Comparison of ENCODE assay signal across 8 mouse cellular contexts in the genomic region with DNA sequence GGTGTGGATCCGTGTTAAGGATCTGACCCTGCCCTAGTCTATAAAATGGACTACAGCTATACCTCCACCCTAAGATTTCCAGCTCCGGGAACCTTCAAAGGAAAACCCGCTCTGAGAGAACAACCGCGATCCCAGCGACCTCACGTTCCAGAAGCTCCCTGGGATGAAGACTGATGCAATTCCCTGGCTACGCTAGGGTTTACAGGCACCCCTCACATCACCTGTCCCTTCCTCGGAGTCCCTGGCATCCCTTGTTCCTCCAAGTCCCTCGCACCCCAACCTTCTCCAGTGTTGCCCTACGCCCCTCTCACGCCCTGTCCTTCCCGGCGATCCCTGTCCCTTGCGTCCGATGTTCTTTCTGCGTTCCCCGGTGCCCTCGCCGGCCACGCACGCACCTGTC. TPM values are rescaled to one million over a fixed set of nuclear protein-coding genes. Genes with fewer than 3 reads are reported as not detected.
DNase-seq lines count a peak whose midpoint lies in the region; ATAC-seq and TF ChIP-seq lines count a peak whose summit lies in the region.

No protein-coding gene starts in this region.

- peaks cover 16% of the 10 kb centered on the region for H3K4me1 ChIP-seq in thymus, adult 2 months (replicated peaks; ENCODE audit: control insufficient read depth, insufficient read depth, low read length)
- H3K4me1 ChIP-seq in limb, embryonic 14.5 days (ENCODE audit: control insufficient read depth, insufficient read depth, low read length) = peaks cover 12% of the 10 kb centered on the region; the same call in 1 of the 2 replicates

- H3K9me3 ChIP-seq in limb, embryonic 14.5 days (ENCODE audit: control insufficient read depth, low read length) = no peaks in the 10 kb centered on the region

- DNase-seq in embryo, embryonic 10 days (ENCODE audit: low spot score) = peak; percentile 48
- no peak for DNase-seq in embryo, embryonic 9.5 days (ENCODE audit: extremely low spot score)
- no peak for DNase-seq in thymus, adult 2 months
- no peak for DNase-seq in thymus, postnatal 36 days
- DNase-seq in limb, embryonic 14.5 days (ENCODE audit: low spot score) = no peak
- no peak for DNase-seq in left cerebral cortex, postnatal 36 days (ENCODE audit: low spot score in 2 of 2)
- DNase-seq in spleen, postnatal 36 days (ENCODE audit: low spot score in 2 of 2) = no peak
- no peak for DNase-seq in ovary, postnatal 10 days (ENCODE audit: low spot score)

- no peaks in the 10 kb centered on the region for H3K27me3 ChIP-seq in thymus, adult 2 months (ENCODE audit: control insufficient read depth, insufficient read depth, low read length)
- H3K27me3 ChIP-seq in limb, embryonic 14.5 days (ENCODE audit: control insufficient read depth, insufficient read depth, low read length) = no peaks in the 10 kb centered on the region

- under 1% methylated on average over 22 of the region's 22 CpGs for WGBS in thymus, adult 2 months
- WGBS in limb, embryonic 14.5 days = 0% methylated on average over 22 of the region's 22 CpGs

- TF ChIP-seq POLR2A in thymus, adult 2 months (IDR thresholded peaks at IDR 0.05; ENCODE audit: control insufficient read depth, extremely low read depth, insufficient read depth, low read length, poor library complexity) = no peak
- TF ChIP-seq POLR2A in limb, embryonic 14.5 days (IDR thresholded peaks at IDR 0.05; ENCODE audit: borderline replicate concordance, extremely low read depth, insufficient read depth, insufficient read length) = no peak

- intact Hi-C loops in left cerebral cortex, postnatal 36 days (cut with DNase I) = no loop called here

- H3K9ac ChIP-seq in limb, embryonic 14.5 days (ENCODE audit: low read depth, low read length, severe bottlenecking) = peak overlapping the region; percentile 88

- ATAC-seq in limb, embryonic 14.5 days (ENCODE audit: low FRiP score, low read depth) = no peak; the same call in 1 of the 2 replicates

- H3K4me2 ChIP-seq in limb, embryonic 14.5 days (replicated peaks; ENCODE audit: low read depth, low read length, severe bottlenecking) = peak overlapping the region; percentile 83

- TF ChIP-seq CTCF in thymus, adult 2 months (IDR thresholded peaks at IDR 0.05; ENCODE audit: borderline replicate concordance, control insufficient read depth, extremely low read depth, insufficient read depth, low read length, poor library complexity) = no peak

- H3K27ac ChIP-seq in thymus, adult 2 months (ENCODE audit: control insufficient read depth, insufficient read depth, low read length) = no peak overlapping the region
- peak overlapping the region; percentile 77 for H3K27ac ChIP-seq in limb, embryonic 14.5 days (replicated peaks; ENCODE audit: low read depth, low read length)

- H3K4me3 ChIP-seq in thymus, adult 2 months (ENCODE audit: control insufficient read depth, insufficient read depth, low read length) = peak overlapping the region; percentile 86
- H3K4me3 ChIP-seq in limb, embryonic 14.5 days (replicated peaks; ENCODE audit: low read length) = peak overlapping the region; percentile 95

- peaks cover 3% of the 10 kb centered on the region; the same call in 1 of the 2 replicates for H3K36me3 ChIP-seq in thymus, adult 2 months (ENCODE audit: control insufficient read depth, insufficient read depth, low read length)
- H3K36me3 ChIP-seq in limb, embryonic 14.5 days (ENCODE audit: control insufficient read depth, insufficient read depth, low read length) = peaks cover 35% of the 10 kb centered on the region

RNA-seq across cellular contexts. Expression of a gene that starts 0.5 kb away (rescaled TPM):
- polyA plus RNA-seq in thymus, adult 2 months (2012; rRNA removed) = 28.8 and 34.6 TPM in 2 replicates
- polyA plus RNA-seq in limb, embryonic 14.5 days (2012; rRNA removed) = 24.3 and 29.7 TPM in 2 replicates
- 17.7 and 19.5 TPM in 2 replicates for polyA plus RNA-seq in limb, embryonic 14.5 days (2014; fragmentation: Nextera tagmentation; extraction: Ambion mirVana)
- total RNA-seq in left cerebral cortex, postnatal 36 days (2021) = 10 to 100 TPM; 26.8 to 32.2 TPM

RNA-seq across cellular contexts. Expression of a gene that starts 41.2 kb away (rescaled TPM):
- polyA plus RNA-seq in thymus, adult 2 months (2012; rRNA removed) = 66.7 and 70.0 TPM in 2 replicates
- 22.3 and 22.4 TPM in 2 replicates for polyA plus RNA-seq in limb, embryonic 14.5 days (2012; rRNA removed)
- 13.1 and 13.5 TPM in 2 replicates for polyA plus RNA-seq in limb, embryonic 14.5 days (2014; fragmentation: Nextera tagmentation; extraction: Ambion mirVana)
- total RNA-seq in left cerebral cortex, postnatal 36 days (2021) = 10 to 100 TPM; 65.9 to 67.3 TPM

RNA-seq across cellular contexts. Expression of a gene that starts 52.7 kb away (rescaled TPM):
- 0.26 and 0.32 TPM in 2 replicates for polyA plus RNA-seq in thymus, adult 2 months (2012; rRNA removed)
- polyA plus RNA-seq in limb, embryonic 14.5 days (2012; rRNA removed) = 0.69 and 0.85 TPM in 2 replicates
- 1.3 and 1.6 TPM in 2 replicates for polyA plus RNA-seq in limb, embryonic 14.5 days (2014; fragmentation: Nextera tagmentation; extraction: Ambion mirVana)
- total RNA-seq in left cerebral cortex, postnatal 36 days (2021) = 1 to 10 TPM; 1.3 to 1.8 TPM
